Mouse (Mus musculus) lung, embryonic 15.5 days (tissue): ENCODE measurements at regions not wholly inside any gene's neighbourhood (a gene's known extent, or its start where the extent isn't known, plus 50 kb on each side); places are given as distances from the start of the nearest gene placed in this dataset.
A peak's percentile ranks its signal among the peaks of the same experiment; 100 is the strongest.

ENCODE experiments used
- ATAC-seq: fragments of 200-750 bp; cut with Nextera tagmentation; 2 replicates; pipeline ENCODE4 v1.8.0; 2017; ENCODE audit warnings: moderate number of reproducible peaks, borderline replicate concordance; ENCODE audit not compliant: low FRiP score, low TSS enrichment; ENCODE audit errors: extremely low read depth
- H3K27ac ChIP-seq: fragments of 300-500 bp; sonication (generic); 2 replicates; pipeline ENCODE4 v1.5.1; 2015; ENCODE audit warnings: moderate library complexity, mild to moderate bottlenecking, inconsistent platforms
- H3K27me3 ChIP-seq: fragments of 300-500 bp; sonication (generic); 2 replicates; pipeline ENCODE4 v1.6.1; 2015; ENCODE audit warnings: inconsistent platforms
- H3K36me3 ChIP-seq: fragments of 300-500 bp; sonication (generic); 2 replicates; pipeline ENCODE4 v1.6.1; 2015; ENCODE audit warnings: inconsistent platforms
- H3K4me1 ChIP-seq: fragments of 300-500 bp; sonication (generic); 2 replicates; pipeline ENCODE4 v1.6.1; 2015; ENCODE audit warnings: inconsistent platforms
- H3K4me2 ChIP-seq: fragments of 300-500 bp; sonication (generic); 2 replicates; pipeline ENCODE4 v1.6.1; 2015; ENCODE audit warnings: inconsistent platforms, mild to moderate bottlenecking, moderate library complexity
- H3K4me3 ChIP-seq: fragments of 300-500 bp; sonication (generic); 2 replicates; pipeline ENCODE4 v1.5.1; 2015; ENCODE audit warnings: mild to moderate bottlenecking, inconsistent platforms
- H3K9ac ChIP-seq: fragments of 300-500 bp; sonication (generic); 2 replicates; pipeline ENCODE4 v1.6.1; 2015; ENCODE audit warnings: inconsistent platforms
- H3K9me3 ChIP-seq: fragments of 300-500 bp; sonication (generic); 2 replicates; pipeline ENCODE4 v1.6.1; 2016; ENCODE audit warnings: inconsistent platforms
- whole genome bisulfite sequencing: fragments of 180-500 bp; shearing (Covaris S2); methylation state at CpG from one replicate; pipeline ENCODE4 v1.1.7; 2015; 5-methylcytosine and 5-hydroxymethylcytosine counted together

GRCm38 (mm10) chr4:55475409-55475808 is 56.9 kb downstream of the Klf4 start:
- no peaks in the 10 kb centered on the region for H3K27me3 ChIP-seq
- H3K4me3 ChIP-seq, result no peak overlapping the region
- no peak overlapping the region for H3K4me2 ChIP-seq
- WGBS, result 71% methylated on average over 3 of the region's 3 CpGs
- peaks cover 16% of the 10 kb centered on the region for H3K4me1 ChIP-seq
- H3K9ac ChIP-seq, result no peak overlapping the region
- ATAC-seq, result no peak
- H3K9me3 ChIP-seq, result no peaks in the 10 kb centered on the region
- no peaks in the 10 kb centered on the region for H3K36me3 ChIP-seq
- no peak overlapping the region for H3K27ac ChIP-seq

GRCm38 (mm10) chr4:55474044-55474788 is 58.0 kb downstream of the Klf4 start:
- 77% methylated on average over 16 of the region's 16 CpGs for WGBS
- ATAC-seq, result no peak
- H3K4me1 ChIP-seq, result peaks cover 14% of the 10 kb centered on the region; the same call in 1 of the 2 replicates
- H3K4me3 ChIP-seq, result no peak overlapping the region
- no peak overlapping the region for H3K9ac ChIP-seq
- no peak overlapping the region for H3K4me2 ChIP-seq
- no peak overlapping the region for H3K27ac ChIP-seq
- no peaks in the 10 kb centered on the region for H3K9me3 ChIP-seq
- no peaks in the 10 kb centered on the region for H3K27me3 ChIP-seq
- no peaks in the 10 kb centered on the region for H3K36me3 ChIP-seq

- Histone ChIP-seq H3K9me3 (no peaks in the 10 kb centered on the region), H3K4me3 (no peak overlapping the region), H3K4me1 (peaks cover 8% of the 10 kb centered on the region; the same call in 1 of the 2 replicates), H3K36me3 (no peaks in the 10 kb centered on the region), H3K4me2 (no peak overlapping the region), H3K27me3 (no peaks in the 10 kb centered on the region), H3K27ac (no peak overlapping the region), H3K9ac (no peak overlapping the region)
- ATAC-seq, result no peak
- 48% methylated on average over 2 of the region's 2 CpGs for WGBS
These were observed 59.6 kb downstream of the Klf4 start for GRCm38 (mm10) chr4:55472649-55473048.

DNA sequence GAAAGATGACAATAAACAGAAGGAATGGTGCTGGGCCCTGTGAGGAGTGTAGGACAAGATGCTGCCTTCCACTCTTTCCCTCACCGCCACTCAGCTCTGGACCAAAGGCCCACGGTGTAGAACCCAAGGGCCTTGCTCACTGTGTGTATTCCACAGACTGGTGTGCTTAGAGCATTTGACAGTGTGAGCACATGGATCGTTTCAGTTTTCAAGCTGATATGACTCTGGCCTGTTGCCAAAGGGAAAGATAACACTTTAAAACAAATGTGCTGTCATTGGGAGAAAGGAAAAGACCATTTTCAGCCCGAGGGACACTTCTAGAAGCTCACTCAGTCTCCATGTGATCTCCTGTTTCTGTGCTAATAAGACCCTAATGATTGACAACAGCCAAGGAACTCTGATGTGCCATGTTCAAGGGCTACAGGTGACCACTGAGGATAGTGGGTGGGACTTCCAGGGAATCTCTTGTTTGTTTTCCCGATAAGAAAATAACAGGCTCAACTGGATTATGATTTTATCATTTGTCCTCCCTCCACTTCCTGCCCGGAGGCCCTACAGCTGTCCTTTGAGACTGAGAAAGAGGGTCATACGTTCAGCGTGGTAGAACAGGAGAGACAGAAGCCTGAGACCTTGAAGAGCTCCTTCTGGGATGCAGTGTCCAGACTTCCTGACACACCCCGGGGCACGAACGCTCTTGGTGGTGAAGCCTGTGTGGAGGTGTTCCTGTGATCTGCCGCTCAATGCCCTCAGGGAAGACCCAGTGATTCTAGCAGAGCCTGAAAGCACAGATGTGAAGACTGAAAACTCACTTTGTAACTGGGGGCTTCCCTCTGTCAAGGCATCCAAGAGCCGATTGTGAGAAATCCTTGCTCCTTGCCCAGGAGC is 61.2 kb downstream of the Klf4 start:
- Histone ChIP-seq H3K27ac (no peak overlapping the region), H3K9ac (no peak overlapping the region), H3K4me3 (no peak overlapping the region), H3K27me3 (no peaks in the 10 kb centered on the region), H3K4me1 (peaks cover 8% of the 10 kb centered on the region; the same call in 1 of the 2 replicates), H3K36me3 (no peaks in the 10 kb centered on the region), H3K4me2 (no peak overlapping the region), H3K9me3 (no peaks in the 10 kb centered on the region)
- 0 out of 2 replicates have a peak, but pooled peaks have one; percentile 53 for ATAC-seq
- WGBS, result 39% methylated on average over 13 of the region's 13 CpGs

- H3K4me1 ChIP-seq, result no peaks in the 10 kb centered on the region
- H3K4me3 ChIP-seq, result no peak overlapping the region
- H3K9me3 ChIP-seq, result no peaks in the 10 kb centered on the region
- no peaks in the 10 kb centered on the region for H3K27me3 ChIP-seq
- no peaks in the 10 kb centered on the region for H3K36me3 ChIP-seq
- ATAC-seq, result no peak
- H3K4me2 ChIP-seq, result no peak overlapping the region
- 39% methylated on average over 8 of the region's 8 CpGs for WGBS
- no peak overlapping the region for H3K9ac ChIP-seq
- no peak overlapping the region for H3K27ac ChIP-seq
These were observed 68.1 kb downstream of the Klf4 start for GRCm38 (mm10) chr4:55464192-55464591.

- H3K27me3 ChIP-seq, result 0 out of 2 replicates have a peak, but pooled peaks cover 4% of the 10 kb centered on the region
- no peak overlapping the region for H3K4me2 ChIP-seq
- no peaks in the 10 kb centered on the region for H3K4me1 ChIP-seq
- ATAC-seq, result no peak
- no peak overlapping the region for H3K27ac ChIP-seq
- no peaks in the 10 kb centered on the region for H3K36me3 ChIP-seq
- H3K9me3 ChIP-seq, result no peaks in the 10 kb centered on the region
- 69% methylated on average over 5 of the region's 5 CpGs for WGBS
- H3K9ac ChIP-seq, result no peak overlapping the region
- H3K4me3 ChIP-seq, result no peak overlapping the region
These were observed 70.3 kb downstream of the Klf4 start for GRCm38 (mm10) chr4:55461927-55462326.

- WGBS, result 45% methylated on average over 5 of the region's 5 CpGs
- H3K36me3 ChIP-seq, result no peaks in the 10 kb centered on the region
- no peaks in the 10 kb centered on the region for H3K9me3 ChIP-seq
- H3K9ac ChIP-seq, result no peak overlapping the region
- no peak for ATAC-seq
- 0 out of 2 replicates have a peak, but pooled peaks cover 4% of the 10 kb centered on the region for H3K27me3 ChIP-seq
- H3K4me2 ChIP-seq, result no peak overlapping the region
- H3K4me3 ChIP-seq, result no peak overlapping the region
- H3K27ac ChIP-seq, result no peak overlapping the region
- H3K4me1 ChIP-seq, result no peaks in the 10 kb centered on the region
These were observed 78.4 kb downstream of the Klf4 start for GRCm38 (mm10) chr4:55453902-55454301.

- Histone ChIP-seq H3K4me3 (no peak overlapping the region), H3K36me3 (no peaks in the 10 kb centered on the region), H3K4me2 (no peak overlapping the region), H3K27me3 (no peaks in the 10 kb centered on the region), H3K9me3 (no peaks in the 10 kb centered on the region), H3K4me1 (no peaks in the 10 kb centered on the region), H3K27ac (no peak overlapping the region), H3K9ac (no peak overlapping the region)
- ATAC-seq, result no peak
- WGBS, result 70% methylated on average over 6 of the region's 6 CpGs
These were observed 79.7 kb downstream of the Klf4 start for GRCm38 (mm10) chr4:55452546-55452945.

GRCm38 (mm10) chr4:55451711-55452110 is 80.6 kb downstream of the Klf4 start:
- ATAC-seq, result no peak
- no peak overlapping the region for H3K4me3 ChIP-seq
- no peaks in the 10 kb centered on the region for H3K27me3 ChIP-seq
- no peaks in the 10 kb centered on the region for H3K36me3 ChIP-seq
- WGBS, result 92% methylated on average over 2 of the region's 2 CpGs
- H3K9me3 ChIP-seq, result no peaks in the 10 kb centered on the region
- H3K9ac ChIP-seq, result no peak overlapping the region
- no peaks in the 10 kb centered on the region for H3K4me1 ChIP-seq
- H3K4me2 ChIP-seq, result no peak overlapping the region
- no peak overlapping the region for H3K27ac ChIP-seq

- 66% methylated on average over 4 of the region's 4 CpGs for WGBS
- ATAC-seq, result no peak
- Histone ChIP-seq H3K4me1 (no peaks in the 10 kb centered on the region), H3K4me2 (no peak overlapping the region), H3K9ac (no peak overlapping the region), H3K9me3 (no peaks in the 10 kb centered on the region), H3K36me3 (no peaks in the 10 kb centered on the region), H3K4me3 (no peak overlapping the region), H3K27ac (no peak overlapping the region), H3K27me3 (no peaks in the 10 kb centered on the region)
These were observed 81.2 kb downstream of the Klf4 start for GRCm38 (mm10) chr4:55451026-55451425.

GRCm38 (mm10) chr4:55443489-55443888 is 88.8 kb downstream of the Klf4 start:
- H3K9ac ChIP-seq, result no peak overlapping the region
- no peak overlapping the region for H3K4me3 ChIP-seq
- no peaks in the 10 kb centered on the region for H3K36me3 ChIP-seq
- ATAC-seq, result no peak
- 75% methylated on average over 9 of the region's 9 CpGs for WGBS
- H3K4me1 ChIP-seq, result no peaks in the 10 kb centered on the region
- H3K27me3 ChIP-seq, result no peaks in the 10 kb centered on the region
- H3K27ac ChIP-seq, result no peak overlapping the region
- no peaks in the 10 kb centered on the region for H3K9me3 ChIP-seq
- no peak overlapping the region for H3K4me2 ChIP-seq

DNA sequence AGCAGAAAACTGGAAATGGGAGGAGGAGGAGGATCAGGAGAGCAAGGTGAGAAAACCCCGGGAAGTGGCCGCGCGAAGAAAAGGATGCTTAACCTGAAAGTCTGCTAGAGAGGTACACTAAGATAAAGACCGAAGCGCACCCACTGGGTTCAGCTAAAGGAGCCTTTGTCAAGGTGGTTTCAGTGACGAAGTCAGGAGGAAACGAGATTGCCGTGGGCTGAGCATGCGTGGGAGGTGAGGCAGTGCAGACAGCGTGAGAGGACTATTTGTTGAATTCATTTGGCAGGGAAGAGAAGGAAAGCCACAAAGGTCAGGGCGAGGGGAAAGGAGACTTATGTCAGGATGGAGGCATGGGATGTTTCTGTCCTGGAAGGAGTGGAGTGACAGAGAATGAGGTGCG is 90.2 kb downstream of the Klf4 start:
- H3K9ac ChIP-seq, result no peak overlapping the region
- H3K4me3 ChIP-seq, result no peak overlapping the region
- H3K27me3 ChIP-seq, result no peaks in the 10 kb centered on the region
- no peaks in the 10 kb centered on the region for H3K9me3 ChIP-seq
- WGBS, result 57% methylated on average over 13 of the region's 13 CpGs
- ATAC-seq, result no peak
- H3K4me1 ChIP-seq, result no peaks in the 10 kb centered on the region
- H3K4me2 ChIP-seq, result no peak overlapping the region
- H3K36me3 ChIP-seq, result no peaks in the 10 kb centered on the region
- no peak overlapping the region for H3K27ac ChIP-seq
